23 mouse cellular contexts compared by ENCODE assay signal in the genomic region with DNA sequence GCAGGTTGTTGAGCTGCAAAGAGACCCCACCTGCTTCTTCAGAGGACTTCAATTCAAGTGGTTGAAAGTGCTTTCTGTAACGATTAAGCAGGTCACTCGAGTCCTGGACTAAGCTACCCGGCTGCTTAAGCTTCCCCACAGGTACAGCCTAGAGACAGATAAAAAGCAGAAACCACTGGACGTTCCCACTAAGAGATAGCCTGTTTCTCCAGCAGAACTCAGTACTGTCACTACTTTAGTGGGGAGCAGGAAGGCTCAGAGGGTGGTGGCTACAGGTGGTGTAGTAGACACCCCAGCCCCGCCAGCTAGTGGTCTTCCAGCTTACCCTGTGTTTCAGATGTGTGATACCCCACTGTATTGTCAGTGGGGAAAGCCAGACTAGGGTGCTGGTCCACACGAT. TPM values are rescaled to one million over a fixed set of nuclear protein-coding genes. Genes with fewer than 3 reads are reported as not detected.
DNase-seq lines count a peak whose midpoint lies in the region; ATAC-seq and TF ChIP-seq lines count a peak whose summit lies in the region.
"Had no signal": no experiment of that assay in that cellular context is flagged by ENCODE, and none has a peak within 500 bp of the region (broad histone marks: within the 10 kb centered on the region; RNA-seq: fewer than 3 reads in every experiment).

No protein-coding gene starts in this region.

- ATAC-seq in cerebellum, adult (ENCODE audit: insufficient number of reproducible peaks, low FRiP score, low TSS enrichment) = 0 out of 2 replicates have a peak, but pooled peaks have one; percentile 15
- ATAC-seq in midbrain, embryonic 11.5 days (ENCODE audit: low FRiP score) = no peak
- no peak for ATAC-seq in midbrain, embryonic 13.5 days
- ATAC-seq: CD4-positive, CD25-positive, alpha-beta regulatory T cell, adult 4 months; Patski had no signal

- no peaks in the 10 kb centered on the region for H3K9me3 ChIP-seq in heart, embryonic 10.5 days
- no peaks in the 10 kb centered on the region for H3K9me3 ChIP-seq in midbrain, embryonic 11.5 days (ENCODE audit: control insufficient read depth, low read length)
- no peaks in the 10 kb centered on the region for H3K9me3 ChIP-seq in midbrain, embryonic 13.5 days
- H3K9me3 ChIP-seq: G1E had no signal

- no peak for TF ChIP-seq POLR2A in heart, adult 2 months (IDR thresholded peaks at IDR 0.05; ENCODE audit: insufficient read depth, low read depth, low read length)

- no peak overlapping the region for H3K4me2 ChIP-seq in midbrain, embryonic 11.5 days
- H3K4me2 ChIP-seq in midbrain, embryonic 13.5 days (replicated peaks) = no peak overlapping the region

- H3K4me1 ChIP-seq in heart, adult 2 months (ENCODE audit: control insufficient read depth, insufficient read depth, low read length) = no peaks in the 10 kb centered on the region
- H3K4me1 ChIP-seq in heart, embryonic 10.5 days = no peaks in the 10 kb centered on the region
- no peaks in the 10 kb centered on the region for H3K4me1 ChIP-seq in midbrain, embryonic 11.5 days (ENCODE audit: control insufficient read depth, insufficient read depth, low read length)
- no peaks in the 10 kb centered on the region for H3K4me1 ChIP-seq in midbrain, embryonic 13.5 days (replicated peaks)

- H3K36me3 ChIP-seq in heart, adult 2 months (ENCODE audit: control insufficient read depth, insufficient read depth, low read length) = no peaks in the 10 kb centered on the region
- no peaks in the 10 kb centered on the region for H3K36me3 ChIP-seq in heart, embryonic 10.5 days
- H3K36me3 ChIP-seq in midbrain, embryonic 11.5 days (ENCODE audit: control insufficient read depth, insufficient read depth, low read length) = no peaks in the 10 kb centered on the region
- H3K36me3 ChIP-seq in midbrain, embryonic 13.5 days = no peaks in the 10 kb centered on the region
- H3K36me3 ChIP-seq: G1E had no signal

- TF ChIP-seq CTCF in heart, adult 2 months (IDR thresholded peaks at IDR 0.05) = no peak

- H3K79me2 ChIP-seq in heart, adult 2 months (replicated peaks; ENCODE audit: control insufficient read depth, insufficient read depth, low read length) = no peaks in the 10 kb centered on the region

- no peaks in the 10 kb centered on the region for H3K27me3 ChIP-seq in heart, adult 2 months (ENCODE audit: control insufficient read depth, insufficient read depth, low read length)
- H3K27me3 ChIP-seq in heart, embryonic 10.5 days (ENCODE audit: insufficient read depth, poor library complexity, severe bottlenecking) = no peaks in the 10 kb centered on the region
- H3K27me3 ChIP-seq in midbrain, embryonic 11.5 days (ENCODE audit: control insufficient read depth, insufficient read depth, low read length) = no peaks in the 10 kb centered on the region
- H3K27me3 ChIP-seq in midbrain, embryonic 13.5 days = no peaks in the 10 kb centered on the region
- H3K27me3 ChIP-seq: CH12.LX, Patski had no signal

- DNase-seq in cerebellum, adult 9-10 months = no peak
- DNase-seq in heart, adult 11 months = peak; percentile 75
- no peak for DNase-seq in heart, adult 2 months
- DNase-seq in heart, embryonic 10.5 days (ENCODE audit: low spot score) = peak; percentile 52
- no peak for DNase-seq in heart, postnatal 25 days (ENCODE audit: low spot score)
- DNase-seq in midbrain, embryonic 11.5 days (ENCODE audit: low spot score, missing footprints) = peak; percentile 64
- DNase-seq: adrenal gland, adult 2 months; adrenal gland, adult 8-10 months; adrenal gland, postnatal 10 days; adrenal gland, postnatal 14 days; adrenal gland, postnatal 25 days; adrenal gland, postnatal 36 days; B cell, adult 2 months; cerebellum, adult 11 months; cerebellum, adult 11-12 months; cerebellum, adult 18-20 months had no signal

- no peak overlapping the region for H3K4me3 ChIP-seq in heart, adult 2 months
- no peak overlapping the region for H3K4me3 ChIP-seq in heart, embryonic 10.5 days
- no peak overlapping the region for H3K4me3 ChIP-seq in midbrain, embryonic 11.5 days (ENCODE audit: low read depth, low read length)
- no peak overlapping the region for H3K4me3 ChIP-seq in midbrain, embryonic 13.5 days (replicated peaks)

- H3K27ac ChIP-seq in heart, adult 2 months = no peak overlapping the region
- H3K27ac ChIP-seq in heart, embryonic 10.5 days = no peak overlapping the region
- no peak overlapping the region for H3K27ac ChIP-seq in midbrain, embryonic 11.5 days (ENCODE audit: low read depth, low read length)
- H3K27ac ChIP-seq in midbrain, embryonic 13.5 days = no peak overlapping the region

- WGBS in heart, adult 2 months = 64% methylated on average over 6 of the region's 6 CpGs
- 77% methylated on average over 6 of the region's 6 CpGs for WGBS in heart, embryonic 10.5 days
- WGBS in midbrain, embryonic 11.5 days = 75% methylated on average over 6 of the region's 6 CpGs
- 82% methylated on average over 6 of the region's 6 CpGs for WGBS in midbrain, embryonic 13.5 days

- intact Hi-C loops in heart, adult 2 months (cut with DNase I) = loop anchor here (1.0 kb wide), 2 partner anchors 162 to 217 kb away; no protein-coding TSS in a partner anchor
- intact Hi-C loops in heart, postnatal 25 days (cut with DNase I) = no loop called here

- H3K9ac ChIP-seq in heart, adult 2 months (ENCODE audit: low read depth, low read length) = no peak overlapping the region
- H3K9ac ChIP-seq in midbrain, embryonic 11.5 days (ENCODE audit: low read length) = no peak overlapping the region
- no peak overlapping the region for H3K9ac ChIP-seq in midbrain, embryonic 13.5 days (replicated peaks)

- TF ChIP-seq EP300 in heart, adult 2 months (IDR thresholded peaks at IDR 0.05; ENCODE audit: insufficient read depth, low read depth, low read length) = no peak

RNA-seq across cellular contexts. Expression of gene Sec24b, which starts 19.3 kb away (rescaled TPM):
- 10 to 100 TPM; 30.8 to 33.2 TPM for total RNA-seq in heart, adult 2 months (2021)
- polyA plus RNA-seq in heart, adult 2 months (2012; rRNA removed) = 29.8 and 36.2 TPM in 2 replicates
- polyA plus RNA-seq in heart, embryonic 10.5 days (2016; fragmentation: Nextera tagmentation; extraction: Ambion mirVana) = 33.6 and 34.9 TPM in 2 replicates
- total RNA-seq in heart, postnatal 25 days (2021) = 10 to 100 TPM; 31.9 to 33.2 TPM
- 25.6 and 27.0 TPM in 2 replicates for polyA plus RNA-seq in midbrain, embryonic 11.5 days (2014; fragmentation: Nextera tagmentation; extraction: Ambion mirVana)
- 29.3 and 29.9 TPM in 2 replicates for polyA plus RNA-seq in midbrain, embryonic 13.5 days (2015; fragmentation: Nextera tagmentation; extraction: Ambion mirVana)

RNA-seq across cellular contexts. Expression of gene Col25a1, which starts 50.6 kb away (rescaled TPM):
- total RNA-seq in heart, adult 2 months (2021) = under 1 TPM; 0.21 to 0.39 TPM
- 0.10 and 0.15 TPM in 2 replicates for polyA plus RNA-seq in heart, adult 2 months (2012; rRNA removed)
- 1.4 and 3.9 TPM in 2 replicates for polyA plus RNA-seq in heart, embryonic 10.5 days (2016; fragmentation: Nextera tagmentation; extraction: Ambion mirVana)
- under 1 TPM; 0.36 to 0.42 TPM for total RNA-seq in heart, postnatal 25 days (2021)
- 3.0 and 3.5 TPM in 2 replicates for polyA plus RNA-seq in midbrain, embryonic 11.5 days (2014; fragmentation: Nextera tagmentation; extraction: Ambion mirVana)
- polyA plus RNA-seq in midbrain, embryonic 13.5 days (2015; fragmentation: Nextera tagmentation; extraction: Ambion mirVana) = 9.4 and 11.2 TPM in 2 replicates
- total RNA-seq: CH12.LX, MEL had no signal
- polyA plus RNA-seq: G1E had no signal

Comparison
In these comparisons a context has a peak if more than half of its experiments do, and no peak if none do; other contexts are left out.
1. DNase-seq: peak in heart, adult 11 months (single experiment), heart, embryonic 10.5 days (single experiment) and midbrain, embryonic 11.5 days (single experiment); none in cerebellum, adult 9-10 months (single experiment), heart, adult 2 months (0 of 2) and heart, postnatal 25 days (single experiment).